Mouse (Mus musculus) cortical plate, adult 2 months (tissue): ENCODE data around the gene Tead1. TPM values are rescaled to one million over a fixed set of nuclear protein-coding genes. Genes with fewer than 3 reads are reported as not detected.
"Not testable (repeated sequence)": the region's sequence is repeated elsewhere in the genome, so short reads cannot be mapped to it uniquely, and the experiment has no call there.

Source experiments
- H3K27ac ChIP-seq: fragments of 200-500 bp; 2 replicates; pipeline ENCODE4 v1.5.1; 2012; ENCODE audit warnings: low read length, control low read depth, inconsistent platforms; ENCODE audit not compliant: insufficient read depth
- H3K4me1 ChIP-seq: fragments of 200-500 bp; 2 replicates; pipeline ENCODE4 v1.6.1; 2011; ENCODE audit warnings: low read length; ENCODE audit not compliant: control insufficient read depth, insufficient read depth
- H3K4me3 ChIP-seq: fragments of 200-500 bp; 2 replicates; pipeline ENCODE4 v1.5.1; 2011; ENCODE audit warnings: mild to moderate bottlenecking, low read length, control low read depth; ENCODE audit not compliant: insufficient read depth
- CTCF ChIP-seq: fragments of 200-500 bp; IDR thresholded peaks from 2 replicates; pipeline ENCODE4 v1.5.1; 2011; ENCODE audit warnings: mild to moderate bottlenecking, control low read depth, low read length; ENCODE audit not compliant: insufficient read depth; ENCODE audit errors: extremely low read depth
- POLR2A ChIP-seq: fragments of 200-500 bp; IDR thresholded peaks from 2 replicates; pipeline ENCODE4 v1.6.1; 2011; ENCODE audit warnings: mild to moderate bottlenecking, low read length, control low read depth; ENCODE audit not compliant: insufficient read depth; ENCODE audit errors: extremely low read depth
- polyA plus RNA-seq: library from polyadenylated mRNA; depleted of rRNA; stranded (reverse); fragments of >200 nt; gene quantifications from 2 replicates; pipeline ENCODE4 v1.2.3, GENCODE M21; 2012

Tead1 gene
- polyA plus RNA-seq, 1 experiment = 6.4 TPM

DNA sequence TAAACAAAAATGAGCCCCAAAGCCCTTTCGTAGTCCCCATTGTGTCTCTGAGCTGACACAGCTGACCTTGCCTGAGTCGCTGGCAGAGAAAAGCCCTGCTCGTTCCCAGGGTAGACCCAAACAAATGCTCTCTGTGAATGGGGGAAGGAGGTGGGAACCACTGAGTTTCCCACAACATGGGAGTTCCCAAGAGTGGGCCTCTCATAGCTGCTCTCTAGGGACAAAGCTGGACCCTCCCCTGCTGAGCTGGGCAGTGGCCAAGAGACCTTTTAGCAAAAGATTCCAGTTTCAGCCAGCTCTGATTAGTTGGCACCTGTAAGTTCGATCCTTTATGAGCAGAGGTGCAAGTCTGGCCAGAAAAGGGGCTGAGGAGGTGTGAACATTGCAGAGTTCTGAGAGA lies 243.7 kb downstream of the Tead1 start:
- no peaks in the 10 kb centered on the region for H3K4me1 ChIP-seq
- no peak overlapping the region for H3K27ac ChIP-seq
- no peak overlapping the region for H3K4me3 ChIP-seq
- TF ChIP-seq CTCF = no peak
- TF ChIP-seq POLR2A = no peak

DNA sequence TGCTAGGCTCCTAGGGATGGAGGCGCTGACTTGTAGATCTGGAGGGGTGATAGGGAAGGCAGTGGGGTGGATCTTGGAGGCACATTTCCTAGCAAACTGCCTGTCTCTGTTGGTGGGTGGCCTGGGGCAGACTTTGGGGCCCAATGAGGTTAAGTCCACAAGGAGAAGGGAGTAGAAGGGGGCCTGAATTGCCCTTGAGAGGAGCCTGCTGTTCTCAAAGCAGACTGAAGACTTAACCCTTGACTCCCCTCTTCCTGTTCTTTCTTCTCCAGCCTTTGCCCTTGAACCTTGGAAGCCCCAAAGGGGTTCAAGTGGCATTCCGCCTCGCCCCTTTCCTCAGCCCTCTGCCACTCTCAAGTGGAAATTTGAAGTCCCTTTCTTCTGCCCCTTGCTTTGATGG lies 244.6 kb downstream of the Tead1 start:
- Histone ChIP-seq H3K4me1 (no peaks in the 10 kb centered on the region), H3K27ac (no peak overlapping the region), H3K4me3 (no peak overlapping the region)
- TF ChIP-seq POLR2A = no peak
- TF ChIP-seq CTCF = no peak

DNA sequence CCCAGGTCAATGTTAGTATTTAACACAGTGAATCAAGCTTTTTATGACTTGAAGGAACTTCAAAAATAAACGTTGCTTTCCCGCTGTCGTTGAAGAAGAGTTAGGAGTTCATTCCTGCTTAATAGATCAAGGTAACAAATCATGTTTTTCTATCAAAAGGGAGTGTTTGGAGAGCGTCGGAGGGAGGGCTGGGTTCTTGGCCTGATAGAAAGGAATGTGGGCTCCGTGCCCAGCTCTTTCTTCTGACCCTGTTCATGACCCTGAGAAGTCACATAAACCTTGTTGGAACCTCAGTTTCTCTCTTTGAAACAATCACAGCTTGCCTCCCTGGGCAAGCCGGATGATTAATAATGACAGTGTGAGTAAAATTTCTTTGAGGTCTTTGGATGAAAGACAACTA lies 251.6 kb downstream of the Tead1 start:
- TF ChIP-seq POLR2A = no peak
- TF ChIP-seq CTCF = no peak
- no peak overlapping the region for H3K27ac ChIP-seq
- no peak overlapping the region for H3K4me3 ChIP-seq
- no peaks in the 10 kb centered on the region for H3K4me1 ChIP-seq

DNA sequence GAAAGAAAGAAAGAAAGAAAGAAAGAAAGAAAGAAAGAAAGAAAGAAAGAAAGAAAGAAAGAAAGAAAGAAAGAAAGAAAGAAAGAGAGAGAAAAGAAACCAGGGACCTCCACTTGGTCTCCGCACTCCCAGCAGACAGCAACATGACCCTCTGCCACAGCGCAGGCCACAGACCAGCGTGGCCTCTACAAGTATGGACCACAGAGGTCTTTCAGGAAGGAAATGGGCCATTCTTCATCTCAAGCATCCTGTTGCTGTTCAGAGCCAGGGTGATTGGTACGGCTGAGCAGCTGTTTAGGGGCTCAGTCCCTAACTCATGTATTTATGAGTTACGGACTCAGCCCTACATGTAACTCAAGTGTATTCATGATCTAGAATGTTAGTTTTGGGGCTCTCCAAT lies 256.8 kb downstream of the Tead1 start:
- H3K4me1 ChIP-seq, H3K27ac ChIP-seq, H3K4me3 ChIP-seq: not testable (repeated sequence)

DNA sequence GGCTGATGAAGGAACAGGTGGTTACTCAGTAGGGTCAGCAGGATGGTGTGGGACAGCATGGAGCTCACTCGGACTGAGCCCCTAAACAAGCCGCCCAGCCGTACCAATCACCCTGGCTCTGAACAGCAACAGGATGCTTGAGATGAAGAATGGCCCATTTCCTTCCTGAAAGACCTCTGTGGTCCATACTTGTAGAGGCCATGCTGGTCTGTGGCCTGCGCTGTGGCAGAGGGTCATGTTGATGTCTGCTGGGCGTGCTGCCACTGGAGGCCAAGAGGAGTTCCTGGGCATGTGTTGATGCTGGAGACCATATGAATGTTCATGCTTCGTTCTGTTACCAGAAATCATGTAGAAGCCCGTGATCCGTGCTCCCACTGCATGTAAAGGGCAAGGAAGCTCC lies 258.0 kb downstream of the Tead1 start:
- Histone ChIP-seq H3K4me3 (no peak overlapping the region), H3K27ac (no peak overlapping the region), H3K4me1 (no peaks in the 10 kb centered on the region)
- no peak for TF ChIP-seq POLR2A
- no peak for TF ChIP-seq CTCF

DNA sequence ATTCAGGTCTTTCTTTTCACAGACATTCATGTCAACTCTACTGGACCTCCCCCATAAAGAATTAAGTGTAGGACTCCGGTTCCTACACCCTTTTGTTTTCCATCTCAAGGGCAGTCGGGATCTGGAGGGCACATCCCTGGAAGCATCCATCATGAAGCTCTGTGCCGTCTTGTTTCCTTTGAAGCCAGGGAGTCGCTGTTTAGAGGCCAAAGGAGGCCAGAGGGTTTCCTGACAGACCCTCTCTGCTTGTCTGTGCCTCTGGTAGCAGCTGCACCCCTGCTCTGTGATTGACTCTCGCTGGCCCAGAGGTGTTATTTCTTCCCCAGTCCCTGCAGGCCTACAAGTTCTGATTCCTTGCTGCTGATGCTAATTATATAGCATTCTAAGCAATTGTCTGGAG lies 259.8 kb downstream of the Tead1 start:
- Histone ChIP-seq H3K4me3 (no peak overlapping the region), H3K27ac (no peak overlapping the region), H3K4me1 (no peaks in the 10 kb centered on the region)
- TF ChIP-seq CTCF = no peak

DNA sequence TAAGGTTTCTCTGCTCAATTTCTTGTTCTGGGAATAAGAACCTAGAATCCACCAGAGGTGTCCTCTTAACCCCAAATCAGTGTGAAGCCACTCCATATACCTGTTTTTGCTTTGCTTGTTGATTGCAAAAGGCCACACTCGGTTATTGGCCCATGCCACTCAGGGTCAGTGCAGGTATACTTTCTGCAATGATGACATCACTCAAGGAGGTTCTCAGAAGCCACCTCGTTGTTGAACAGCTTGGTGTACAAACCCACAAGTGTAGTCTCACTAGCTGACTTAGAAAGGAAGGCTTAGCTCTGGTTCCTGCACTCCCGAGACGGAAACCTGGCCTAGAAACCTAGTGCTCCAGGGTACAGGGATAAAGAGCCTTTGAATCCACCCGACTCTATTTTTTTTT lies 263.4 kb downstream of the Tead1 start:
- TF ChIP-seq CTCF (no peak), POLR2A (no peak)
- H3K4me1 ChIP-seq = no peaks in the 10 kb centered on the region
- no peak overlapping the region for H3K27ac ChIP-seq
- no peak overlapping the region for H3K4me3 ChIP-seq

DNA sequence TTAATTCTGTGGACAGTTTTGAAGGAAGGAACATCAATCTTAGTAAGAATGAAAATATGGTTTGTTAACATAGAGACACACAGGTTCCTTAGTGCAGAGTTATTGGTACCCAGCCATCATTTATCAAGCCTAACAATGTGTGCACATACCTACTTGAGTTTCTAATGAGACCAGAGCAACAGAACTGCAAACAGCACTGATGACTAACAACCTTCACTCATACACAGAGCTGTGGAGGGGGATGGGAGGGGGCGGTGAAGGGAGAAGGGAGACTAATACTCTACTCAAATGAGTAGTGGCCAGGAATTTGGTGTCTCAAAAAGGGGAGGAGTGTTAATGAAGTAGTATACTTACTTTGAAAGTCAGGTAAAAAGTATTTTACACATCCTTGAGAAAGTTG lies 263.9 kb downstream of the Tead1 start:
- Histone ChIP-seq H3K4me3 (no peak overlapping the region), H3K4me1 (no peaks in the 10 kb centered on the region), H3K27ac (no peak overlapping the region)
- TF ChIP-seq CTCF = no peak
- no peak for TF ChIP-seq POLR2A

DNA sequence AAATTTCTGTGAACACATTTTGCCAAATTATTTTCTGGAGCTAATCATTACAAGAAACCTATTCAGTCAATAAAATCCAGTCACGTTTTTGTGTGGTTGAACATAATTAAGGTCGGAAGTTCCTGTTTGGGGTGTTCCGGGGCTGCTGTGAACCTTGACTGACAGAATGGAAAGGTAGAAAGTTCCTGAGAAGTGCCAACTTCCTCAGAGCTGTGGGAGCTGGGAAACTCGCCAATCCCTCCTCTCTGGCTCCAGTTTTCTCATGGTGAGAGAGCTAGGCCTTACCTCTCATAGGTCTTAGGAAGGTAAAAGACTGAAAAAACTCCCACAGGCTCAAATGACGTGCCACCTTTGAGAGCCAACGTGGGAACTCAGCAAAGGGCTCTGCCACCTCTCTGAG lies 267.6 kb downstream of the Tead1 start:
- Histone ChIP-seq H3K4me1 (no peaks in the 10 kb centered on the region), H3K4me3 (no peak overlapping the region), H3K27ac (no peak overlapping the region)
- no peak for TF ChIP-seq CTCF
- TF ChIP-seq POLR2A = no peak

DNA sequence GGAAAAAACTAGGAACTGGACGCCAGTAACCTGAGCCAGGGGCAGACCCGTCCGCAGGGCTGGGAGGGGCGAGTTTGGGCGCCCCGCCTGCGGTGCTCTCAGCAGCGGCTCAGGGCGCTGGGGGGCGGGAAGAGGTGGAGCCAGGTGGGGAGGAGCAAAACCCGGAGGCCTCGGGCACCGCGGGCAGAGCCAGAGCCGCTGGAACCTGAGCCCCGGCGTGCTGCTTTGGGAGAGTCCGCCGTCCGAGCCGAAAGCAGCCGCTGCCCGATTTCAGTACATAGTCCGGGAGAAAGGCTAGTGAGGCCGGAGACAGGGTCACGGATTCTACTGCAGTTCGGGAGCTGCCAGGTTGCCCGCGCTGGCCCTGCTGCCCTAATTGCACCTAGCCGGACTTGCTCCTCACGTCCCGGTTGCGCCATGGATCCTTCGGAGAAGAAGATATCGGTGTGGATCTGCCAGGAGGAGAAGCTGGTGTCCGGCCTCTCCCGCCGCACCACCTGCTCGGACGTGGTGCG lies 274.7 kb downstream of the Tead1 start, which contains the start of gene Rassf10:
Gene Rassf10, plus strand, starts transcription at position 186 of the 515 bp plus-strand sequence.
- H3K4me1 ChIP-seq = no peaks in the 10 kb centered on the region
- H3K27ac ChIP-seq = no peak within 1 kb of the TSS
- TF ChIP-seq POLR2A (peak; percentile 29; the same call in 1 of the 2 replicates), CTCF (no peak)
- H3K4me3 ChIP-seq = peak within 1 kb of the TSS; percentile 11; the same call in 1 of the 2 replicates

DNA sequence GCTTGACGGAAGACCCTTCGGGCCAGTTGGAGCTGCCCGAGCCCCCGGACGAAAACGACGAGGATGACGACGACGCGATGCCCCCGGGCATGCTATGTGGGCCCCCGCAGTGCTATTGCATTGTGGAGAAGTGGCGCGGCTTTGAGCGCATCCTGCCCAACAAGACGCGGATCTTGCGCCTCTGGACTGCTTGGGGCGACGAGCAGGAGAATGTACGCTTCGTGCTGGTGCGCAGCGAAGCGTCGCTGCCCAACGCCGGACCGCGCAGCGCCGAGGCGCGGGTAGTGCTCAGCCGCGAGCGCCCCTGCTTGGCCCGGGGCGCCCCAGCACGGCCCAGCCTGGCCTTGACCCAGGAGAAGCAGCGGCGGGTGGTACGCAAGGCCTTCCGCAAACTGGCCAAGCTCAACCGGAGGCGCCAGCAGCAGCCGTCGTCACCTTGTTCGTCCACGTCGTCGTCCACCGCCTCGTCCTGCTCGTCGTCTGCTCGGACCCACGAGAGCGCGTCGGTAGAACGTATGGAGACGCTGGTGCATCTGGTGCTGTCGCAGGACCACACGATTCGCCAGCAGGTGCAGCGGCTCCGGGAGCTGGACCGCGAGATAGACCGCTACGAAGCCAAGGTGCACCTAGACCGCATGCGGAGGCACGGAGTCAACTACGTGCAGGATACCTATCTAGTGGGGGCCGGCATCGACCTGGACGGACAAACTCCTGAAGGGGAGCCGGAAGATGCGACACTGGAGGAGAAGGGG lies 275.4 kb downstream of the Tead1 start:
- no peak for TF ChIP-seq POLR2A
- TF ChIP-seq CTCF = no peak
- Histone ChIP-seq H3K4me1 (no peaks in the 10 kb centered on the region), H3K4me3 (peak overlapping the region; percentile 11; the same call in 1 of the 2 replicates), H3K27ac (no peak overlapping the region)
